Mouse (Mus musculus) liver, embryonic 16.5 days (tissue): ENCODE results near the gene Agbl3. TPM values are rescaled to one million over a fixed set of nuclear protein-coding genes. Genes with fewer than 3 reads are reported as not detected.

Experiments used
- ATAC-seq: fragments of 200-750 bp; cut with Nextera tagmentation; 2 replicates; pipeline ENCODE4 v1.8.0; 2017; ENCODE audit warnings: low read depth, mild to moderate bottlenecking, moderate number of reproducible peaks, moderate library complexity
- H3K27ac ChIP-seq: fragments of 300-500 bp; sonication (generic); 2 replicates; pipeline ENCODE4 v1.5.1; 2014; ENCODE audit warnings: mild to moderate bottlenecking, low read length
- H3K27me3 ChIP-seq: fragments of 300-500 bp; sonication (generic); 2 replicates; pipeline ENCODE4 v1.6.1; 2014; ENCODE audit warnings: low read depth, low read length, mixed read lengths; ENCODE audit not compliant: control insufficient read depth, insufficient read depth
- H3K36me3 ChIP-seq: fragments of 300-500 bp; sonication (generic); 2 replicates; pipeline ENCODE4 v1.6.1; 2014; ENCODE audit warnings: mild to moderate bottlenecking; ENCODE audit not compliant: control insufficient read depth, insufficient read depth
- H3K4me1 ChIP-seq: fragments of 300-500 bp; sonication (generic); 2 replicates; pipeline ENCODE4 v1.6.1; 2014; ENCODE audit warnings: low read depth, low read length, mixed read lengths; ENCODE audit not compliant: control insufficient read depth
- H3K4me2 ChIP-seq: fragments of 300-500 bp; sonication (generic); 2 replicates; pipeline ENCODE4 v1.6.1; 2014; ENCODE audit warnings: low read depth, low read length, mixed read lengths
- H3K4me3 ChIP-seq: fragments of 300-500 bp; sonication (generic); 2 replicates; pipeline ENCODE4 v1.5.1; 2014; ENCODE audit warnings: low read depth, mild to moderate bottlenecking, low read length
- H3K9ac ChIP-seq: fragments of 300-500 bp; sonication (generic); 2 replicates; pipeline ENCODE4 v1.6.1; 2014; ENCODE audit warnings: low read depth, low read length
- H3K9me3 ChIP-seq: fragments of 300-500 bp; sonication (generic); replicated peaks from 2 replicates; pipeline ENCODE4 v1.6.1; 2016; ENCODE audit warnings: low read length; ENCODE audit not compliant: control insufficient read depth
- WGBS: fragments of 180-500 bp; shearing (Covaris S2); extraction: QIAGEN DNeasy Blood & Tissue Kit; methylation state at CpG from one replicate; pipeline ENCODE4 v1.1.7; 2014; ENCODE audit not compliant: insufficient replicate concordance; 5-methylcytosine and 5-hydroxymethylcytosine counted together
- polyA plus RNA-seq: library from polyadenylated mRNA; unstranded; fragments of >200 nt; fragmentation: Nextera tagmentation; extraction: Ambion mirVana; gene quantifications from 2 replicates; pipeline ENCODE4 v1.2.1, GENCODE M21; 2015

Gene Agbl3
- polyA plus RNA-seq, 1 experiment from 2014 or later: 2.6 TPM

- WGBS: 80% methylated on average over 10 of the region's 10 CpGs
- Histone ChIP-seq H3K4me3 (no peak overlapping the region), H3K4me1 (peaks cover 39% of the 10 kb centered on the region), H3K9ac (no peak overlapping the region), H3K36me3 (peaks cover 35% of the 10 kb centered on the region), H3K4me2 (no peak overlapping the region), H3K27ac (no peak overlapping the region), H3K27me3 (no peaks in the 10 kb centered on the region), H3K9me3 (no peaks in the 10 kb centered on the region)
- no peak for ATAC-seq
These were observed 123.6 kb downstream of the Agbl3 start for GRCm38 (mm10) chr6:34903851-34904250.

DNA sequence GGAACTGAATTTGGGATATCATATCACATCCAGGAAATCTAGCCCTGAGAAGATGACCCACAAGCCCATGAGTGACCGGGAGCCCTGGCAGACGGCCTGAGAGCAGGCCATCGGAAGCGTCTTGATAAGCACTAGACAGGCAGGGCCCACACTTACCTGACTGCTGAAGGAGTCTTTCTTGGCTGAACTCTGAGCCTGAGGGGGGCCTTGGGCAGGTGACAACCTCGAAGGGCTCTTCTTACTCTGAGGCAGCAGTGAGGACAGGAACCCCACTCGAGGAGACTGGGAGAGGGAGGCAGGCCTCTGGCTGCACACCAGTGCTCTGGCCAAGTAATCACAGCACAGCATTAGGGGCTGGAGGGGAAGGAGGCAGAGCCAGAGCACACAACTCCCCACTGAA, 124.1 kb downstream of the Agbl3 start:
- peaks cover 41% of the 10 kb centered on the region for H3K4me1 ChIP-seq
- no peaks in the 10 kb centered on the region for H3K9me3 ChIP-seq
- 84% methylated on average over 6 of the region's 6 CpGs for WGBS
- H3K27me3 ChIP-seq: no peaks in the 10 kb centered on the region
- H3K4me3 ChIP-seq: no peak overlapping the region
- ATAC-seq: no peak
- peaks cover 30% of the 10 kb centered on the region for H3K36me3 ChIP-seq
- no peak overlapping the region for H3K27ac ChIP-seq
- H3K9ac ChIP-seq: no peak overlapping the region
- no peak overlapping the region for H3K4me2 ChIP-seq

DNA sequence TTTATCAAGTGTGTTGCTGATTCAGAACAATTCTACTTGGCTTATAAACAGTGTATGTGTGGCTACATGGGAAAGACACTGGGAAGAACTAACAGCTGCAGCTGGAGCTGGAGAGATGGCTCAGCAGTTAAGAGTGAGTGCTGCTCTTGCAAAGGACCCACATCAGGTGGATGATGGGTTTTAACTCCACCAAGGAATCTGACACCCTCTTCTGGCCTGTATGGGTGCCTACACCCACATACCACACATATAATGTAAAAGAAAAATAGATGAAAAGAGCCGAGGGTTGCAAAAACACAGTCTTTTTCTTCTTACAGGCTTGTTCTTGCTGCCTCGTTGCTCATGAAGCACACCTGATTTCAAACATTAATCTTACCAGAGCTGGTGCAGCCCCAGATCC, 125.9 kb downstream of the Agbl3 start:
- Histone ChIP-seq H3K9ac (no peak overlapping the region), H3K4me1 (peaks cover 51% of the 10 kb centered on the region), H3K4me2 (no peak overlapping the region), H3K4me3 (no peak overlapping the region), H3K36me3 (peaks cover 22% of the 10 kb centered on the region), H3K27ac (peak overlapping the region; percentile 97), H3K27me3 (no peaks in the 10 kb centered on the region), H3K9me3 (no peaks in the 10 kb centered on the region)
- no peak for ATAC-seq
- whole genome bisulfite sequencing: 60% methylated on average over 2 of the region's 2 CpGs

DNA sequence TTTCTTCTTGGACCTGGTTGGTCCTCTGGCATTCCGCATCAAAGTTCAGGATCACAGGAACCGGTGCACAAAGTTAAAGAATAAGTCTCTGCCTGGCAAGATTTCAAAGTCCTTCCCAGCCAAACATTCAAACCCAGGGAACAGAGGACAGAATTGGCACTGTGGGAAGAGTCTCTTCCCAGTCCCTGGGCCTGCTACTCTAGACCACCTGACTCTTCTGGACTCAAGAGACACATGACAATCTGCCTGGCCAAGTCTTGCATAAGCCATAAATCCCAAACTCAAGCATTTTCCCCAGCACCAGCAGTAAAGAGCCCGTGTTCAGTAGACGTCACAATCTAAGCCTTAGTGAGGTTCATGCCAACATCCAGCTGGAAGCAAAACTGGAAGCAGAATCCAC, 126.4 kb downstream of the Agbl3 start:
- Histone ChIP-seq H3K9ac (peak overlapping the region; percentile 29), H3K4me3 (no peak overlapping the region), H3K4me2 (peak overlapping the region; percentile 83), H3K36me3 (peaks cover 18% of the 10 kb centered on the region), H3K4me1 (peaks cover 54% of the 10 kb centered on the region), H3K27ac (peak overlapping the region; percentile 97), H3K9me3 (no peaks in the 10 kb centered on the region), H3K27me3 (no peaks in the 10 kb centered on the region)
- ATAC-seq: no peak
- WGBS: 84% methylated on average over 4 of the region's 4 CpGs

DNA sequence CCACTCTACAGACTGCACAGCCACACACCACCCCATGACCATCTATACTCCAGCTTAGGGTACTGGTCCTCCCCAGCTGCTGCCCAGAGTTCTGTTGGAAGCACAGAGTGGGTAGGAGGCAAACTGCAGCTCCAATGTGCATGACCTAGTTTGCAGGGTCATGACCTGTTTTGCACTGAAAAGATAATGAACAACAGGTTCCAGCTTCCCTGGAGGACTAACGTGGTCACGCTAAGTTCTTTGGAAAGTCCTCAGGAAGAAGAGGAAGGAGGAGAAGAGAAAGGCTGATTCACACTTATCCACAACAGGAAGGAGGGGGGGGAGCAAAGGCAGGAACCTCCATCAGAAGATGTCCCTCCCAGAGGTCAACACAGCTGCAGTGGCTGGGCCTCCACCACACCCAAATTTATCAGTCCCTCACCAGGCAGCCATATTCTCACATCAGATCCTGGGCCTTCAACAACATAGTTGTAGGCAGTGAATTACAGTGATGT, 126.9 kb downstream of the Agbl3 start:
- Histone ChIP-seq H3K9ac (peak overlapping the region; percentile 62), H3K9me3 (no peaks in the 10 kb centered on the region), H3K4me1 (peaks cover 53% of the 10 kb centered on the region), H3K27me3 (no peaks in the 10 kb centered on the region), H3K36me3 (peaks cover 15% of the 10 kb centered on the region), H3K27ac (peak overlapping the region; percentile 97), H3K4me2 (peak overlapping the region; percentile 83), H3K4me3 (peak overlapping the region; percentile 29)
- ATAC-seq: peak; percentile 80
- 19% methylated on average over 2 of the region's 2 CpGs for WGBS

GRCm38 (mm10) chr6:34907696-34908260, 127.5 kb downstream of the Agbl3 start:
- ATAC-seq: 0 out of 2 replicates have a peak, but pooled peaks have one; percentile 13
- Histone ChIP-seq H3K4me1 (peaks cover 55% of the 10 kb centered on the region), H3K27ac (peak overlapping the region; percentile 97), H3K4me2 (peak overlapping the region; percentile 83), H3K9me3 (no peaks in the 10 kb centered on the region), H3K27me3 (no peaks in the 10 kb centered on the region), H3K36me3 (peaks cover 15% of the 10 kb centered on the region), H3K9ac (peak overlapping the region; percentile 62), H3K4me3 (peak overlapping the region; percentile 29)
- 66% methylated on average over 18 of the region's 18 CpGs for WGBS

Other genes starting within 250 kb of the Agbl3 start
- 66.8 and 68.7 TPM in 2 replicates for gene Cald1, start 181.9 kb upstream of the Agbl3 start, polyA plus RNA-seq
- gene Tmem140, start 82.7 kb downstream of the Agbl3 start, polyA plus RNA-seq: 8.8 and 10.0 TPM in 2 replicates
- gene Cyren, start 97.6 kb downstream of the Agbl3 start, polyA plus RNA-seq: 5.7 and 5.9 TPM in 2 replicates
- gene Wdr91, start 130.4 kb downstream of the Agbl3 start, polyA plus RNA-seq: 9.6 and 10.3 TPM in 2 replicates
- gene Stra8, start 139.7 kb downstream of the Agbl3 start, polyA plus RNA-seq: not detected in 2 replicates
- gene Slc23a4, start 208.0 kb downstream of the Agbl3 start, polyA plus RNA-seq: 0.08 and 0.14 TPM in 2 replicates